Mouse (Mus musculus) heart, embryonic 12.5 days (tissue): ENCODE data around the gene Rnf121. TPM values are rescaled to one million over a fixed set of nuclear protein-coding genes. Genes with fewer than 3 reads are reported as not detected.

Experiments
- ATAC-seq: fragments of 200-750 bp; cut with Nextera tagmentation; 2 replicates; pipeline ENCODE4 v1.8.0; 2017; ENCODE audit warnings: moderate TSS enrichment, moderate library complexity; ENCODE audit not compliant: insufficient number of reproducible peaks, low FRiP score
- H3K27ac ChIP-seq: fragments of 300-500 bp; sonication (generic); 2 replicates; pipeline ENCODE4 v1.5.1; 2016; ENCODE audit warnings: mild to moderate bottlenecking, moderate library complexity; ENCODE audit not compliant: poor library complexity, severe bottlenecking
- H3K27me3 ChIP-seq: fragments of 300-500 bp; sonication (generic); replicated peaks from 2 replicates; pipeline ENCODE4 v1.6.1; 2016; ENCODE audit warnings: mild to moderate bottlenecking, moderate library complexity
- H3K36me3 ChIP-seq: fragments of 300-500 bp; sonication (generic); 2 replicates; pipeline ENCODE4 v1.6.1; 2016; ENCODE audit warnings: mild to moderate bottlenecking, moderate library complexity
- H3K4me1 ChIP-seq: fragments of 300-500 bp; sonication (generic); replicated peaks from 2 replicates; pipeline ENCODE4 v1.6.1; 2016; ENCODE audit warnings: mild to moderate bottlenecking
- H3K4me2 ChIP-seq: fragments of 300-500 bp; sonication (generic); 2 replicates; pipeline ENCODE4 v1.6.1; 2016; ENCODE audit warnings: mild to moderate bottlenecking, moderate library complexity
- H3K4me3 ChIP-seq: fragments of 300-500 bp; sonication (generic); 2 replicates; pipeline ENCODE4 v1.5.1; 2016; ENCODE audit warnings: mild to moderate bottlenecking
- H3K9ac ChIP-seq: fragments of 300-500 bp; sonication (generic); 2 replicates; pipeline ENCODE4 v1.6.1; 2016; ENCODE audit warnings: mild to moderate bottlenecking, moderate library complexity
- H3K9me3 ChIP-seq: fragments of 300-500 bp; sonication (generic); replicated peaks from 2 replicates; pipeline ENCODE4 v1.6.1; 2016; ENCODE audit warnings: mild to moderate bottlenecking, moderate library complexity
- WGBS: fragments of 180-500 bp; shearing (Covaris S2); methylation state at CpG from one replicate; pipeline ENCODE4 v1.1.7; 2016; 5-methylcytosine and 5-hydroxymethylcytosine counted together
- polyA plus RNA-seq: library from polyadenylated mRNA; unstranded; fragments of >200 nt; fragmentation: Nextera tagmentation; extraction: Ambion mirVana; gene quantifications from 2 replicates; pipeline ENCODE4 v1.2.1, GENCODE M21; 2016

The Rnf121 gene
- polyA plus RNA-seq = 19.9 and 21.3 TPM in 2 replicates

DNA sequence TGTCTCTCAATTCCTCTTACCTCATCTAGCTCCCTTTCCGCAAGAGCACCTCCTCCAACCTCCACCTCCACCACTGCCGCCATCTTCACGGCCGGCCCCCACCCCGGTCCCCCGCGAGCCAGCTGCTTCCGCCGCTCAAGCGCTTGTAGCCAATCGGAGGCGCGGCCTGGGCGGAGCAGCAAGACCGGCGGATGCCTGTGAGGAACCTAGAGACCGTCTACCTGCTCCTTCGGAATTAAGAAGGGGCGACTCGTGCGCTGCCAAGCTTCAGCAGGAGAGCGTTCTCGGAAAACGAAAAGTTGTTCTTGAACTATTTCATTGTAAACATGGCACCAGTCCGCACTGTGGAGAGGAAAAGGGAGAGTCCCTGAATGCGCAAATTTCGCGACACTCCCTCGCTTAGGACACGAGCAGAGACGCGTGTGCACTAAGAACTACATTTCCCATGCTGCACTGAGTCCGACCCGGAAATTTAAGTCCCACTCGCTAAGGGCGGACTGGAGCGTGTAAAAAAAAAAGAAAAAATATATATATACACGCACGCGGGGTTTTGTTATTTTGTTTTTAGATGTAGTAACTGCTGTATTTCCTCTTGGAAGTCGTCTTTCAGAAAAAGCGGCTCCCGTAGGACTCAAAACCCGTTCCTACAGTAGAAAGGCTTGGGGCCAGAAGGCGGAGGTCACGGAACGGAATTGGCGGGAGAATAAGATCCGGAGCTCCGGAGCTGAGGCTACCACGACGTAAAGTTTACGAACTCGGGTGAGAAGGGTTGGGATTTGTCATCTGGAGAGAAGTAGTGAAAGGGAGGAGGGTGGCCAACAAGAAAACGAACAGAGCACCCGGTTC, at the start of gene Rnf121, which contains the start of the genes Xndc1 and Xntrpc:
Gene Rnf121, minus strand, starts transcription at position 424 of the 846 bp plus-strand sequence.
Gene Xndc1, plus strand, starts transcription at position 466 of the 846 bp plus-strand sequence.
Gene Xntrpc, plus strand, starts transcription at position 668 of the 846 bp plus-strand sequence.
- Histone ChIP-seq H3K9me3 (no peaks in the 10 kb centered on the region), H3K27me3 (no peaks in the 10 kb centered on the region), H3K27ac (peak within 1 kb of the TSS; percentile 76), H3K4me3 (peak within 1 kb of the TSS; percentile 95), H3K36me3 (peaks cover 22% of the 10 kb centered on the region; the same call in 1 of the 2 replicates), H3K9ac (peak within 1 kb of the TSS; percentile 83), H3K4me1 (peaks cover 19% of the 10 kb centered on the region), H3K4me2 (peak within 1 kb of the TSS; percentile 83)
- WGBS = under 1% methylated on average over 56 of the region's 56 CpGs
- ATAC-seq = peak; percentile 98

DNA sequence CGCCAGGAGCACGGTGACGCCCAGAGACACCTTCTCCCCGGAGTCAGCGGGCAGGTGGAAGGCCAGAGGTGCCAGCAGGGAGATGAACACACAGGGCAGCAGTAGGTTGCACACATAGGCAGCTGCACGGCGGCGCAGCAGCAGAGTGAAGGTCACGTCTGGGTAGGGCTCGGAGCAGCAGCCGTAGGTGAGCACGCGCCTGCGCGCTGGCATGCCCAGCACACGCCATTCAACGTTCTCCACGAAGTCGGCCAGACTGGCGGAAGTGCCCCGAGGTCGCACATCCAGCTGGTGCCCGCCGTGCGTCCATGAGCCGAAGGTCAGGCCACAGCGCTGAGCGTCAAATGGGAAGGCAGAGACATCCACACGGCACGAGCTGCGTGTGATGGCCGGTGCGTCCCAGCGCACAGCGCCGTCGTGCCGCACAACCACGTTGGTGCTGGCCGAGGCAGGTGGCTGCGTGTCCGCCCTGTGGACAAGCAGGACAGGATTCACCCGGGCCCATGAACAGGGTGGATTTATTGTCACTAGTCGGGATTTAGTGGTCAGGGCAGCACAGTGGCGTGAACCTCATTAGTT, 48.0 kb upstream of the Rnf121 start:
- H3K27me3 ChIP-seq = peaks cover 9% of the 10 kb centered on the region; the same call in 1 of the 2 replicates
- no peaks in the 10 kb centered on the region for H3K4me1 ChIP-seq
- ATAC-seq = no peak
- peaks cover 3% of the 10 kb centered on the region for H3K36me3 ChIP-seq
- no peak overlapping the region for H3K9ac ChIP-seq
- no peaks in the 10 kb centered on the region for H3K9me3 ChIP-seq
- no peak overlapping the region for H3K4me3 ChIP-seq
- no peak overlapping the region for H3K4me2 ChIP-seq
- WGBS = 66% methylated on average over 45 of the region's 45 CpGs
- no peak overlapping the region for H3K27ac ChIP-seq

DNA sequence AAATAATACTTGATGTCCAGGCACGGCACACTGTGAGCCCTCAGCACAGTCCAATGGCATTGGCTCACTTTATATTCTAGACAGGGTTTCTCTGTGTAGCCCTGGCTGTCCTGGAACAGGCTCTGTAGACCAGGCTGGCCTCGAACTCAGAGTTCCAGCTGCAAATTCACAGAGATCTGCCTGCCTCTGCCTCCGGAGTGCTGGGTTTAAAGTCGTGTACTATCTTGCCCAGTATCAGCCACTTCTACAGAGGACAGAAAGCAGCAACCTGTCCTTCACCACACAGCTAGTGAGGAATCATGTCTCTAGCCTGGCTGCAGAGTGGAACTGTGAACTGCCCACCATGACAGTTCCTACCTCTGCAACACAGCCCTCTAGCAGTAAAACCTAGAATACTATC, 44.5 kb upstream of the Rnf121 start:
- H3K4me3 ChIP-seq = no peak overlapping the region
- H3K36me3 ChIP-seq = no peaks in the 10 kb centered on the region
- peaks cover 9% of the 10 kb centered on the region; the same call in 1 of the 2 replicates for H3K27me3 ChIP-seq
- no peak overlapping the region for H3K9ac ChIP-seq
- H3K9me3 ChIP-seq = no peaks in the 10 kb centered on the region
- ATAC-seq = no peak
- no peak overlapping the region for H3K4me2 ChIP-seq
- H3K4me1 ChIP-seq = peaks cover 11% of the 10 kb centered on the region
- no peak overlapping the region for H3K27ac ChIP-seq
- WGBS = 79% methylated on average over 4 of the region's 4 CpGs

DNA sequence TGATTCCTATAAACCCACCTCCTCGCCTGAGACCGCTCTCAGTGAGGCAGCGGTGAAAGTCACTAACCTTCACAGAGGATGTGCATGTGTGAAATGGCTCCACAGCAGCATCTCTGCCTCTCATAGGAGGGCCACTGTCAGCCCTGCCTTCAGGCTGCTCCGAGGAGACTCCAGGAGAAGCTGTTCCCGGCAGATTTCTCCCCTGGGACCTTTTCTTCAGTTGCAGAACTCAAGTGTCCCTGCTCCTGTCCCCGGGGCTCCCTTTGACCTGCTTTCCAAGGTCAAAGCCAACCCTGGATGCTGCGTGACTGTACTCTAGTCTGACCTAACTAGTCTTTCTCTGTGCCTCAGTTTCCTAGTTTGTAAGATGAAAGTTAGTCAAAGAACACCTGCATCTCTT, 43.9 kb upstream of the Rnf121 start, which contains the start of gene Art5:
Gene Art5, minus strand, starts transcription at position 319 of the 400 bp plus-strand sequence.
- Histone ChIP-seq H3K27ac (no peak within 1 kb of the TSS), H3K27me3 (peaks cover 9% of the 10 kb centered on the region; the same call in 1 of the 2 replicates), H3K9me3 (no peaks in the 10 kb centered on the region), H3K4me3 (no peak within 1 kb of the TSS), H3K4me1 (peaks cover 11% of the 10 kb centered on the region), H3K36me3 (no peaks in the 10 kb centered on the region), H3K4me2 (no peak within 1 kb of the TSS), H3K9ac (no peak within 1 kb of the TSS)
- 76% methylated on average over 7 of the region's 7 CpGs for WGBS
- no peak for ATAC-seq

DNA sequence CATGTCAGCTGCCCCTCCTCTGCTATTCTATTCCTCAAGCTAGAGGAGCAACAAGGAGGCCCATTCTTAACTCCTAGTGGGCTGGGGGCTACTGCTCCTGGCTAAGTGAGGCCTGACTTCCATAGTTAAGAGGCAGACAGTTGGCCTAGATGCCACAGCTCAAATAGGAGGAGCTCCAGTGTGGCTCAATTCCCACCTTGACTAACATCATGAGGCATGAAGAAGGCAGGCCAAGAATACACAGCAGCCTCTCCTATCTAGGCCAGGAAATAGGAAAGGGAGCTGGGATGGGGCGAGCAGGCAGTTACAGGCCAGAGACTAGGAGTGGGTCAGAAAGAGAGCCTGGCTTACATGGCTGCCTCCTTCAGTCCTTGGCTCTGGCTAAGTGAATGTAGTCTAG, 42.9 kb upstream of the Rnf121 start:
- H3K27me3 ChIP-seq = peaks cover 4% of the 10 kb centered on the region; the same call in 1 of the 2 replicates
- no peak overlapping the region for H3K4me3 ChIP-seq
- H3K36me3 ChIP-seq = no peaks in the 10 kb centered on the region
- no peak for ATAC-seq
- peaks cover 12% of the 10 kb centered on the region for H3K4me1 ChIP-seq
- no peak overlapping the region for H3K9ac ChIP-seq
- H3K9me3 ChIP-seq = no peaks in the 10 kb centered on the region
- no peak overlapping the region for H3K4me2 ChIP-seq
- WGBS = 79% methylated on average over 1 of the region's 1 CpGs
- no peak overlapping the region for H3K27ac ChIP-seq

DNA sequence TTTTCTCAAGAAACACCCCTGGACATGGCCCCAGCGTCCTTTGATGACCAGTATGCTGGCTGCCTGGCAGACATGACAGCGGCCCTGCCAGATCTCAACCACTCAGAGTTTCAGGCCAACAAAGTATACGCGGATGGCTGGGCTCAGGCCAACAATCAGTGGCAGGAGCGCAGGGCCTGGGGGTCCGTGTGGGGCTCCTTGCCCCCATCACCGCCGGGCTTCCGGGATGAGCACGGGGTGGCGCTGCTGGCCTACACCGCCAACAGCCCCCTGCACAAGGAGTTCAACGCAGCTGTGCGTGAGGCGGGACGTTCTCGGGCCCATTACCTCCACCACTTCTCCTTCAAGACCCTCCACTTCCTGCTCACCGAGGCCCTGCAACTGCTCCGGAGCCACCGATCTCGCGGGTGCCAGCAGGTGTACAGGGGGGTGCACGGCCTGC, 41.5 kb upstream of the Rnf121 start:
- peak overlapping the region; percentile 45 for H3K4me3 ChIP-seq
- H3K9ac ChIP-seq = peak overlapping the region; percentile 69
- peak; percentile 23; the same call in 1 of the 2 replicates for ATAC-seq
- peak overlapping the region; percentile 82 for H3K4me2 ChIP-seq
- peaks cover 25% of the 10 kb centered on the region for H3K4me1 ChIP-seq
- no peaks in the 10 kb centered on the region for H3K27me3 ChIP-seq
- H3K9me3 ChIP-seq = no peaks in the 10 kb centered on the region
- no peaks in the 10 kb centered on the region for H3K36me3 ChIP-seq
- WGBS = 7% methylated on average over 23 of the region's 23 CpGs
- no peak overlapping the region for H3K27ac ChIP-seq

DNA sequence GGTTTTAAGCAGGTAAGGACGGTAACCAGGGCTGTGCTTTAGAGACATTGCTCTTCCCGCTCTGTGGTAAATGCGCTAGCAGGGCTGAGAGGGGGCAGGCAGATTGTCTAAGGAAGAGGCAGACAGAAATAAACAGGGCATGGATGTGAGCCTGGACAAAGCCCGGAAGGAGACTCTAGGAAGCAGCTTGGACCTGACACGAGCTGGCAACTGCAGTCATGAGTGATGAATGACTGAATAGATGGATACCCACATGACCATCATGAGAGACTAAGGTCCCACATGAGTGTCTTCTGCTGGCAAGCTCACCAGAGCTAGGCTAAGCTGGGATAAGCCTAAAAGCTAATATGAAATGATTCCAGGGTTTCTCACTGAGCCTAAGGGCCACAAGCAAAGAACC, 38.9 kb upstream of the Rnf121 start:
- Histone ChIP-seq H3K27ac (no peak overlapping the region), H3K36me3 (no peaks in the 10 kb centered on the region), H3K27me3 (no peaks in the 10 kb centered on the region), H3K4me2 (no peak overlapping the region), H3K9me3 (no peaks in the 10 kb centered on the region), H3K4me3 (no peak overlapping the region), H3K9ac (no peak overlapping the region), H3K4me1 (peaks cover 49% of the 10 kb centered on the region)
- ATAC-seq = no peak
- 60% methylated on average over 5 of the region's 5 CpGs for WGBS

DNA sequence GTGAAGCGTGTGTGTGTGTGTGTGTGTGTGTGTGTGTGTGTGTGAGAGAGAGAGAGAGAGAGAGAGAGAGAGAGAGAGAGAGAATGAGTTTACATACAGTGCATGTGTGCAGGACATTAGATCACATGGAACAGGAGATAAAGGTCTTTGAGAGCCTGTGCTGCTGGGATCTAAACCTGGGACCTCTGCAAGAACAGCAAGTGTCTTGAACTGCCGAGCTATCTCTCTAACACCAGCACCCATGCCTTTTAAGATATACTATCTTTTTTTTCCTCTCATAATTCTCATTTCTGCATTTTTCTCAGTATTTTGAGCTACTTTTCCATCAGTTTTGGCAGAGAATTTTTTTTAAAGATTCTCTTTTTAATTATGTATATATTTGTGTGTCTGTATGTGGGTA, 38.3 kb upstream of the Rnf121 start:
- Histone ChIP-seq H3K27me3 (no peaks in the 10 kb centered on the region), H3K9me3 (no peaks in the 10 kb centered on the region), H3K27ac (no peak overlapping the region), H3K9ac (no peak overlapping the region), H3K36me3 (no peaks in the 10 kb centered on the region), H3K4me3 (no peak overlapping the region), H3K4me1 (peaks cover 49% of the 10 kb centered on the region), H3K4me2 (no peak overlapping the region)
- ATAC-seq = no peak
- WGBS = 50% methylated on average over 2 of the region's 2 CpGs

DNA sequence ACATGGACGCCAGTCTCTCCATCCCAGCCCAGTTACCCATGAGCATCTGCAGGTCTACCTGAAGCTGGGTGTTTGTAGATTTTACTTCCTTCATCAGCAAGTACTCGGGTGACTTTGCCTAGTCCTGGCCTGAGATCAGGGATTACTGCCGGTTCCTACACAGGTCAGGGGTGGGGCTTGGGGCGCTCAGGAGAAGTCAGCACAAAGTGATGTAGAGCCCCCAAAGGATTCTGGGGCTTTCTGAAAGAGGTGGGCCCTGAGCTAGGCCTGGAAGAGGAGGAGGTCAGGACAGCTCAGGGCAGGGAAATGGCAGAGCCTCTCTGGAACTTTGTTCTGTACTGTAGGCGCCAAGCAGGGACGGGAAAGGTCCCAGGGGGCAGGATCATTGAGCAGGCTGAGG, 37.4 kb upstream of the Rnf121 start:
- H3K4me3 ChIP-seq = no peak overlapping the region
- 0 out of 2 replicates have a peak, but pooled peaks cover 6% of the 10 kb centered on the region for H3K27me3 ChIP-seq
- H3K9ac ChIP-seq = no peak overlapping the region
- WGBS = 55% methylated on average over 6 of the region's 6 CpGs
- no peak for ATAC-seq
- H3K4me2 ChIP-seq = no peak overlapping the region
- peaks cover 49% of the 10 kb centered on the region for H3K4me1 ChIP-seq
- no peaks in the 10 kb centered on the region for H3K36me3 ChIP-seq
- no peaks in the 10 kb centered on the region for H3K9me3 ChIP-seq
- no peak overlapping the region for H3K27ac ChIP-seq

DNA sequence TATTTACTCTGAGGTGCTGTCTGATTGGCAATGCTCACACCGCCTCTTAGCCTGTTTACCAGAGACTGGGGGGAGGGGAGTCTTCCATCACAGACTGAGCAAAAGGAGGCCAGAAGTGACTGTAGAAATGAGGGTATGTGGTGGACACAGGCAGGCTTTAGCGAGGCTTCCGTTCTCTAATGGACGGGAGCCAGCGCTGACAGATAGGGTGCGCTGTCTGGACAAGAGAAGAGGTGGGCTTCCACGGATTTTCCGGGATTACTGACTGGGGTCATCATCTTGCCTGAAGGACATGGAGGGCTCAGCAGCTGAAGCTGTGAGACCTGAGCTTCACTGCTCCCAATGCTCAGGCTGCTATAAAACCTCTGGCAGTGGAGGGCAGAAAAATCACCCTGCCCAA, 37.0 kb upstream of the Rnf121 start:
- H3K36me3 ChIP-seq = no peaks in the 10 kb centered on the region
- H3K27me3 ChIP-seq = 0 out of 2 replicates have a peak, but pooled peaks cover 10% of the 10 kb centered on the region
- 38% methylated on average over 8 of the region's 8 CpGs for WGBS
- H3K27ac ChIP-seq = no peak overlapping the region
- peaks cover 48% of the 10 kb centered on the region for H3K4me1 ChIP-seq
- H3K9me3 ChIP-seq = no peaks in the 10 kb centered on the region
- H3K9ac ChIP-seq = no peak overlapping the region
- ATAC-seq = no peak
- no peak overlapping the region; the same call in 1 of the 2 replicates for H3K4me2 ChIP-seq
- no peak overlapping the region for H3K4me3 ChIP-seq

DNA sequence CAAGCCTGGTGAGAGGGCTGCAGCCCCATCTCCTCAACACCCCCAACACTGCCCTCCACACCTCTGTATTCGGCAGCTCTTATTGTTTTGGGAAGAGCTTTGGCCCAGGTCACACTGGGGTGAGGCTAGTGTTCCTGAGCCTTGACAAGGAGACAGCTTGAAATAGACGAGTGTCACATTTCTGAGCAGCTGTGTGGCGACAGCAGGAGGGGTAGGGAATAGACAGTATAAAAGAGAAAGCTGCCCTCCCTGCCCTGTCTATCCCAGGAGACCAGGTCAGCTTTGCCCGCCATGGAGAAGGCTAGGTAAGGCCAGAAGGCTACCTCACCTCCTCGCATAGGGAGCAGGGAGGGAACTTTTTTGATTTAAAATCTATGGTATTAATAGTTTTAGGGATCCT, 36.2 kb upstream of the Rnf121 start, which contains the start of gene Art1:
Gene Art1, plus strand, starts transcription at position 257 of the 400 bp plus-strand sequence.
- 45% methylated on average over 5 of the region's 5 CpGs for WGBS
- Histone ChIP-seq H3K4me1 (peaks cover 41% of the 10 kb centered on the region), H3K27ac (peak within 1 kb of the TSS; percentile 28; the same call in 1 of the 2 replicates), H3K9me3 (no peaks in the 10 kb centered on the region), H3K36me3 (no peaks in the 10 kb centered on the region), H3K4me3 (peak within 1 kb of the TSS; percentile 42; the same call in 1 of the 2 replicates), H3K27me3 (0 out of 2 replicates have a peak, but pooled peaks cover 11% of the 10 kb centered on the region), H3K4me2 (peak within 1 kb of the TSS; percentile 84), H3K9ac (no peak within 1 kb of the TSS)
- no peak for ATAC-seq
